Mouse (Mus musculus): Measurements from ENCODE around the gene Egln3.
A peak's percentile ranks its signal among the peaks of the same experiment; 100 is the strongest.

Gene Egln3

DNA sequence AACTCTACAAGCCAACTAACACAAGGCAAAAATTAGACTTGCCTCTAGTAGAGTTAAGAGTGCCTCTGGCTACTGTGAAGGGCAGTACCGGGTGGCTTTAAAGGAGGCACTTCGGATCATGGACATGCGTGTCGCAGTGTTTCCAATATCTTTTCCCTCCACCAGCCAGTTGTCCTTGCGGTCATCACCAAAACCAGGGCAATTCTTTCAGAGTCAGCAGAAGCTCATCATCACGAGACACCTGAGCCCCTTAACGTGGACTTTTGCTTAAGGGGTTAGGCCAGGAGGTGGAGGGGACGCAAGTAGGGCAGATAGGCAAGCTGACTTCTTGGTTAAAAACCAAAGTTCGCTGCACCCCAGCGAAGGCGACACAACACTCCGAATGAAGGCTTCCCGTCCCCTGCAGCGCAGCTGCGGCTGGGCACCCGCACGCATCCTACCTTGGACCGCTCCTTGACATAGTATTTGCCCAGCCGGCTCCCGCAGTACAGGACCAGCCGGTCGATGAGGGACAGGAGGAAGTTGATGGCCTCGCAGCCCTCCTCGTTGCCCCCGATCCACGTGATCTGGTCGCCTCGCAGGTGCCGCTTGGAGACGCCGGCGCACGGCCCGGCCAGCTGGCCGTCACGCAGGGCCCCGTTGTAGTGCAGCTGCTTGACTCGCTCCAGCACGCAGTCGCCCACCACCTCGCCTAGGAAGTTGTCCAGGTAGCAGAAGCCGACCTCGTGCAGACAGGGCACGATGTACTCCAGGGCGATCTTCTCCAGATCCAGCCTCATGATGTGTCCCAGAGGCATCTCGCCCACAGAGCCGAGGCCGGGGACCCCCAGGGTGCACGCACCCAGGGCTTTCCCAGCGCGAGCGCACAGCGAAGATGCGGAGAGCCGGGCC, 650 bp downstream of the Egln3 start:
- ATAC-seq (ENCODE audit: low TSS enrichment): peak; percentile 42

- no peak for ATAC-seq (ENCODE audit: low TSS enrichment)
These were observed 1.4 kb downstream of the Egln3 start for GRCm38 (mm10) chr12:54202276-54202675.

GRCm38 (mm10) chr12:54200856-54201255, 2.8 kb downstream of the Egln3 start:
- no peak for ATAC-seq (ENCODE audit: low TSS enrichment)

GRCm38 (mm10) chr12:54200172-54200571, 3.5 kb downstream of the Egln3 start:
- no peak for ATAC-seq (ENCODE audit: low TSS enrichment)

GRCm38 (mm10) chr12:54198282-54198918, 5.3 kb downstream of the Egln3 start:
- ATAC-seq (ENCODE audit: low TSS enrichment): no peak

GRCm38 (mm10) chr12:54197849-54198248, 5.8 kb downstream of the Egln3 start:
- ATAC-seq (ENCODE audit: low TSS enrichment): no peak

GRCm38 (mm10) chr12:54197301-54197782, 6.3 kb downstream of the Egln3 start:
- ATAC-seq (ENCODE audit: low TSS enrichment): peak; percentile 55

DNA sequence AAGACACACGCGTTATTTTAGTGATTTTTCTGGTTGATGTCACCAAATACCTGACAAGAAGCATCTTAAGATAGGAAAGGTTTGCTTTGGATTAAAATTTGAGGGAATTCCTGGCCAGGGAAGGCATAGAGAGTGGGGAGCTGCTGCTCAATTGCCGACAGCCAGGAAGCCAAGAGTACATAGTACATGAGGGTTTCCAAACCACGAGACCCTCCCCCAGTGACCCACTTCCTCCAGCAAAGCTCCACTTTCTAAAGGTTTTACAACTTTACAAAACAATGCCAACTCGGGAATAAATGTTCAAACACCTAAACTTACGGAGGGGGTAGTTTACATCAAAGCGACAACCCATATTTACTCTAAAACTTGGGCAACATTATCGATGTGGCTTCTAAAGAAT, 6.8 kb downstream of the Egln3 start:
- ATAC-seq (ENCODE audit: low TSS enrichment): no peak

GRCm38 (mm10) chr12:54194159-54194558, 9.5 kb downstream of the Egln3 start:
- ATAC-seq (ENCODE audit: low TSS enrichment): no peak

- peak; percentile 12; the same call in 1 of the 2 replicates for ATAC-seq (ENCODE audit: low TSS enrichment)
These were observed 11.4 kb downstream of the Egln3 start for GRCm38 (mm10) chr12:54192305-54192661.

DNA sequence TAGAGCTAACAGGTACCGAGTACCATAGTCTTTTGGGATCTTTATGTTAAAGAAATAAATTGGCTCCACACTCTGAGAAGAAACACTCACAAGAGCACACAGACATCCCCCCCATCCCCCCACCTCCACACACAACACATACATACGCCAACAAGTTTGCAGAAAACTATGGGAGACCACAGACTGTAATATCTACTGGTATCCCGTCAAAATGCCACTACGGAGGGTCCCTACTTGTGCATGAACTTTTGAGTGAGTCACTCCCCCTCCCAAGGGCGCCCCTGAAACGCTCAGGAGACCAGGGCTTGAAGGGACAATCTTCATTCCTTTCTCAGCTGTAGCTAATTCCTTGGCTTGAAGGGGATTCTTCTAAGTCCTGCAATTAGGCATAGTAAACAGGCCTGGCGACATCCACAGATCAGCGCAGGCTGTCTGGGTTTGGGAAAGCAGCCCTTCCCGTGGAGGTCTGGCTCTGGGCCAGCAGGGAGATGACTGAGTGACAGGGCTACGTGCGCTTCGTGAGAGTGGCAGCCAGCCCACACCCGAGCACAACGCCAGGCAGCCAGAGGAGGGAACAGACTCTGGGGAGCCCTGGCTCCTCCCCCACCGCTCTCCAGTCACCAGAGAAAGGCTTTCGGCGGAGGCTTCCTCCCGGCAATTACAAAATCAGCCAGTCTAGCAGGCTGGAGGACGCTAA, 11.9 kb downstream of the Egln3 start:
- ATAC-seq (ENCODE audit: low TSS enrichment): peak; percentile 99

DNA sequence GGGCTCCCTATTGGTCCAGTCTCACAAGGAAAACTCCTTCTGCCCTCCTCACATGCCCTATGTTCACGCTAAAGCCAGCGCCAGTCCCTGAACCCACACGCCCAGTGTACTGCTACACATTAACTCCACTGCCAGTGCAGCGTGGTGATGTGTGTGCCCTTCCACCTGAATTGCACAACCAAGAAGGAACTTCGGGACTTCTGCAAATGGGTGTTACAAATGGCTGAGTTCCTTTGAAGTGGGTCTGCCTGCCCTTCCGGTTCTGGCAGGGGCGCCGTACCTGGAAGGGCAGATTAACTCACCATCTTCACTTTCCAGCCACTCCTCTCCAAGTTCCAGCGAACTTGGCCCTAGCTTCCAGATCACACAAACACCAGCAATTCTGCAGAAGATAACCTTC, 12.5 kb downstream of the Egln3 start:
- no peak for ATAC-seq (ENCODE audit: low TSS enrichment)

DNA sequence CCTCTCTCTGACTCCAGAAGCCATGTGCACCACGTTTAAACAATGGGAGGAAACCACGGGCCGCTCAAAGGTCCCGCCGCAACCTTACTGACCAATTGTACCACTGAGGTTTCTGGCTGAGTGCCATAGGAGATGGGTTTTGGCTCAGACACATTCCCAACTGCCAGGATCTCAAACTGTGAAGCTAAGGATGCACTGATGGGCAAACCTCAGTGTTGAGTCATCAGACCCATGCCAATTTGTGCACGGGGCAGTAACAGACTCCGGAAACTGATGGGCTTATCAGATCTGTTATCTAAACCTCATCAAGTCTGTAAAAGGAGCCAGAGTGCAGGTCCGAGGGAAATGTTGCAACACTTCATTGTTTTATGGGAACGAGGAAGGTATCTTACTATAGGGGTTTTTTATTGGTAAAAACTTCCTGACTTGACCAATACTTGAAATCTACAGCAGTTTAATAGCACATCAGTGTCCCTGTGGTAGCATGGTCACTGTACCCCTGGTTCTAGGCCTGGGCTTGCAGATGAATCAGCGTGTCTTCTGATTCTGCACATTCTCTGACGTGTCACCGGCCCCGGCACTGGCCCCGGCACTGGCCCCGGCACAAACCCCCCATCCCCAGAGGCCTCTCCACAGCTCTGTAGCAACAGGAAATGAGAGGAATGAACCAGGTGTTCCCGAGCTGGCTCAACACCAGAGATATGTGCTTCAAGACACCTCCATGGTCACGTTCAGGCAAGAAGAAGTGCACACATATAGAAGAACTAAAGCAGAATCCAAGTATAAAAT, 15.7 kb downstream of the Egln3 start:
- no peak for ATAC-seq (ENCODE audit: low TSS enrichment)

GRCm38 (mm10) chr12:54186926-54187623, 16.6 kb downstream of the Egln3 start:
- ATAC-seq (ENCODE audit: low TSS enrichment): no peak

DNA sequence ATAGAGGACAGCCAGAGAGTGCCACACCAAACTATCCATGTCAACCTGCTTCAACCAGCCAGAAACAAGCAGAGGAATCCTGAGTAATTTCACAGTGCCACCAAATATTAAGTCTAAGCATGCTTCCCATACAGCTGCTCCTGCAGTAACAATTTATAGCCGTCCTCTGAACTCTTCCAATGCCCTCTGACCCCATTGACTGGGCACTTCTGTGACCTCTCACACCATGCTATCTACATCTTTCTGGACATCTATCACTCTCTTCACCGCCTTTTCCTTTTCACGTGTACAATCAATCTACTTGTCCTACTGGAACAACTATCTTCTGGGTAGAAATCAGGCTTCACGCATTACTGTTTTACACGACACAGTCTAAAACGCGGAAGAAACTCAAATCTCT, 19.4 kb downstream of the Egln3 start:
- no peak for ATAC-seq (ENCODE audit: low TSS enrichment)

DNA sequence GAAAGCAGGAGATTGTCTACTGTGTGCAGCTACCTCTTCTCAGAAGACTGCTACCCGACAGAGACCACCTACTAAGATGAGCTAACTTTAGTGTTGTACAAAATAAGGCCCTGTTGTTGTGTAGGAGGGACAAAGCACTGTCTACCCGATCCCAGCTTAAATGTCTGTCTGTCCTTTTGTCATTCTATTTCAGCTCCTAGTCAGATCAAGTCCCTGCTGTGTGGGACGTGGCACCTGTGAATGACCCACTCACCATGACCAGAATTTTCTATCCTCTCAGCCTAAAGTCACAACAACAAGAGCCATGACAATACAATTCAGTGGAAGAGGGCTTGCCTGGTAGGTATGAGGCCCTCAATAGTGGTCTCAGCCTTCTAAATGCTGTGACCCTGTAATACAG, 25.3 kb downstream of the Egln3 start:
- no peak for ATAC-seq (ENCODE audit: low TSS enrichment)

DNA sequence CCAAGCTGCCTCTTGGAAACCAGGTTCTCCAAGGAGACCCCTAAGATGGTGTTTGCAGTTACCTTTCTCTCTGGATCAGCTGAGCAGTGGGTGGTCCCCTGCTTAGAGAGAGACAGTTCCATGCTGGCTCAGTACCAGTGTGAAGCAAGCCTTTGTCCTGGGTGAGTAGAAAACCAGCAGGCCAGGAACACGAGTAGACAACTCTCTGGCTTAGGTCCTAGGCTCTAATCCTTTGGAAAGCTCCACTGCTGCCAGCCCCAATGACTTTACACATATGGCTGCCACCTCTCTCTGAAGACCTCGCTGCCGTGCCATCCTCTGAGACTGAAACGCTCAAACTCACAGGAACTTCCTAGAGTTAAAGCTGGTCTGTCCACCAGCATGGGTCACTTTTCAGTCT, 34.9 kb downstream of the Egln3 start:
- ATAC-seq (ENCODE audit: low TSS enrichment): no peak

DNA sequence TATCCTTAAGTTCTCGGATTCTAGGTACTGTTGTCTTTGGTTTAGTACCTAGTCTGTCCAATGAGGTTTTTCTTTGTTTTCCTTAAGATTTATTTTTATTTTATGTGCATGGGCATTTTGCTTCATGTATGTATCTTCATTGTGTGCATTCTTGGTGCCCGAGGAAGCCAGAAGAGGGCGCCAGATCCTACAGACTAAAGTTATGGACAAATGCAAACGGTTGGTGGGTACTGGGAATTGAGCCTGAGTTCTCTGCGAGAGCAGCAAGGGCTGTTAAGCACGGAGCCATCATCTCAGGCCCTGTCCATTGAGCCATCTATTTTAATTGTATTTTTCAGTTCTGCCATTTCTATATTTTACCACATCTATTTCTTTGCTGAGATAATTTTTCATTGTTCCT, 35.9 kb downstream of the Egln3 start:
- no peak for ATAC-seq (ENCODE audit: low TSS enrichment)

GRCm38 (mm10) chr12:54164724-54165050, 39.0 kb downstream of the Egln3 start:
- ATAC-seq (ENCODE audit: low TSS enrichment): no peak

- no peak for ATAC-seq (ENCODE audit: low TSS enrichment)
These were observed 39.5 kb downstream of the Egln3 start for GRCm38 (mm10) chr12:54164040-54164723.

DNA sequence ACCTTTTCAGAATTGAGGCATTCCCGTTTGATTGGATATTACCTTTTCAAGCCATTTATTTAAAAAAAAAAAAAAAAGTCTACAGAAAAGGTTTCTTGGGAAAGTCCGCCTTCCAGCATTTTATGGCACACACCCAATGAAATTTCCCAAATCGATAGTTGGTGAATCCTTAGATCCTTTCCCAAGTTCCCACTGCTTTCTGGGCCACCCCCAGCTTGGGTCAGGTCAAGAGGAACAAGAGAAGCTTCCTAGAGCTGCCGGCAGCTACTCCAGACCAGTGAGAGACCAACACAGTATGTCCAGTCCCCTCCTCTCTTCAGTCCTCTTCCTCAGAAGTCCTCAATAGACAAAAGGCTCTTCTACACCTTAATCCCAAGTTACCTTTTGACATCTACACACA, 40.5 kb downstream of the Egln3 start:
- no peak for ATAC-seq (ENCODE audit: low TSS enrichment)

Data from frontal cortex, adult (tissue).